In genomic region chr2:49716490-49716889, GRCm38 (mm10) we compare ENCODE assay signal across 20 mouse cellular contexts.
"Had no signal": no experiment of that assay in that cellular context is flagged by ENCODE, and none has a peak within 500 bp of the region (broad histone marks: within the 10 kb centered on the region; RNA-seq: fewer than 3 reads in every experiment).

No protein-coding gene starts in this region.

- H3K27me3 ChIP-seq: limb, embryonic 13.5 days; liver, embryonic 15.5 days; lung, embryonic 15.5 days; midbrain, embryonic 12.5 days; neural tube, embryonic 12.5 days; neural tube, embryonic 15.5 days; stomach, embryonic 15.5 days had no signal

- H3K9me3 ChIP-seq: limb, embryonic 10.5 days; limb, embryonic 13.5 days; liver, embryonic 12.5 days; liver, embryonic 15.5 days; lung, embryonic 15.5 days; midbrain, embryonic 12.5 days; neural tube, embryonic 12.5 days; neural tube, embryonic 15.5 days; stomach, embryonic 15.5 days had no signal

- H3K4me3 ChIP-seq: limb, embryonic 10.5 days; limb, embryonic 13.5 days; liver, embryonic 12.5 days; liver, embryonic 15.5 days; lung, embryonic 15.5 days; midbrain, embryonic 12.5 days; neural tube, embryonic 12.5 days; neural tube, embryonic 15.5 days; stomach, embryonic 15.5 days had no signal

- H3K4me2 ChIP-seq: limb, embryonic 13.5 days; liver, embryonic 12.5 days; liver, embryonic 15.5 days; lung, embryonic 15.5 days; midbrain, embryonic 12.5 days; neural tube, embryonic 12.5 days; neural tube, embryonic 15.5 days; stomach, embryonic 15.5 days had no signal

- H3K4me1 ChIP-seq: liver, embryonic 15.5 days; stomach, embryonic 15.5 days had no signal

- DNase-seq: kidney, adult 9 months; kidney, postnatal 14 days; kidney, postnatal 4 days; liver; lung, adult 18-20 months; lung, postnatal 10 days; lung, postnatal 36 days; right cerebral cortex, adult 18-20 months; right cerebral cortex, postnatal 14 days; right cerebral cortex, postnatal 4 days; thymus, postnatal 25 days had no signal

- H3K27ac ChIP-seq: limb, embryonic 10.5 days; limb, embryonic 13.5 days; liver, embryonic 12.5 days; liver, embryonic 15.5 days; lung, embryonic 15.5 days; midbrain, embryonic 12.5 days; neural tube, embryonic 12.5 days; neural tube, embryonic 15.5 days; stomach, embryonic 15.5 days had no signal

- H3K36me3 ChIP-seq: limb, embryonic 13.5 days; liver, embryonic 12.5 days; liver, embryonic 15.5 days; lung, embryonic 15.5 days; stomach, embryonic 15.5 days had no signal

- H3K9ac ChIP-seq: limb, embryonic 13.5 days; liver, embryonic 12.5 days; liver, embryonic 15.5 days; lung, embryonic 15.5 days; midbrain, embryonic 12.5 days; neural tube, embryonic 12.5 days; neural tube, embryonic 15.5 days; stomach, embryonic 15.5 days had no signal

- ATAC-seq: liver, embryonic 12.5 days had no signal
